Mouse (Mus musculus) E14TG2a.4 (cell line): ENCODE measurements around the gene Prkaa2.
A peak's percentile ranks its signal among the peaks of the same experiment; 100 is the strongest.

ENCODE experiments used
- H3K27me3 ChIP-seq: 2 replicates; pipeline ENCODE4 v1.6.1; 2014; ENCODE audit warnings: low read length, control low read depth; ENCODE audit not compliant: insufficient read depth
- H3K36me3 ChIP-seq: 2 replicates; pipeline ENCODE4 v1.6.1; 2014; ENCODE audit warnings: low read length, control low read depth; ENCODE audit not compliant: insufficient read depth
- H3K4me1 ChIP-seq: replicated peaks from 2 replicates; pipeline ENCODE4 v1.6.1; 2014; ENCODE audit warnings: low read depth, low read length, control low read depth
- H3K4me3 ChIP-seq: replicated peaks from 2 replicates; pipeline ENCODE4 v1.5.1; 2014; ENCODE audit warnings: mild to moderate bottlenecking, low read length
- H3K9me3 ChIP-seq: 2 replicates; pipeline ENCODE4 v1.6.1; 2014; ENCODE audit warnings: low read length, control low read depth
- CTCF ChIP-seq: conservative IDR thresholded peaks from 2 replicates; pipeline ENCODE4 v1.5.1; 2014; ENCODE audit warnings: low read length
- NANOG ChIP-seq: IDR thresholded peaks from 2 replicates; pipeline ENCODE4 v1.6.1; 2014; ENCODE audit warnings: borderline replicate concordance, low read length, mixed read lengths
- POU5F1 ChIP-seq: IDR thresholded peaks from 2 replicates; pipeline ENCODE4 v1.6.1; 2014; ENCODE audit warnings: low read length, borderline replicate concordance

The Prkaa2 gene

GRCm38 (mm10) chr4:105153227-105153626 is 43.5 kb upstream of the Prkaa2 start:
- TF ChIP-seq CTCF = no peak
- TF ChIP-seq NANOG = no peak
- TF ChIP-seq POU5F1 = no peak
- Histone ChIP-seq H3K4me3 (no peak overlapping the region), H3K27me3 (0 out of 2 replicates have a peak, but pooled peaks cover 4% of the 10 kb centered on the region), H3K9me3 (no peaks in the 10 kb centered on the region), H3K4me1 (peaks cover 21% of the 10 kb centered on the region), H3K36me3 (no peaks in the 10 kb centered on the region)

GRCm38 (mm10) chr4:105151911-105152690 is 42.4 kb upstream of the Prkaa2 start:
- Histone ChIP-seq H3K36me3 (no peaks in the 10 kb centered on the region), H3K4me3 (no peak overlapping the region), H3K9me3 (no peaks in the 10 kb centered on the region), H3K4me1 (peaks cover 21% of the 10 kb centered on the region), H3K27me3 (0 out of 2 replicates have a peak, but pooled peaks cover 4% of the 10 kb centered on the region)
- TF ChIP-seq NANOG (no peak), CTCF (peak; percentile 86), POU5F1 (no peak)

- Histone ChIP-seq H3K4me1 (peaks cover 8% of the 10 kb centered on the region; the same call in 1 of the 2 replicates), H3K27me3 (no peaks in the 10 kb centered on the region), H3K36me3 (no peaks in the 10 kb centered on the region), H3K4me3 (no peak overlapping the region), H3K9me3 (no peaks in the 10 kb centered on the region)
- TF ChIP-seq CTCF = no peak
- TF ChIP-seq POU5F1 = no peak
- no peak for TF ChIP-seq NANOG
These were observed 39.8 kb upstream of the Prkaa2 start for GRCm38 (mm10) chr4:105149492-105149891.

- no peaks in the 10 kb centered on the region for H3K9me3 ChIP-seq
- TF ChIP-seq CTCF (no peak), POU5F1 (no peak), NANOG (no peak)
- no peak overlapping the region for H3K4me3 ChIP-seq
- H3K36me3 ChIP-seq = no peaks in the 10 kb centered on the region
- H3K27me3 ChIP-seq = 0 out of 2 replicates have a peak, but pooled peaks cover 3% of the 10 kb centered on the region
- peaks cover 7% of the 10 kb centered on the region; the same call in 1 of the 2 replicates for H3K4me1 ChIP-seq
These were observed 23.8 kb upstream of the Prkaa2 start for GRCm38 (mm10) chr4:105133350-105134050.

- H3K4me3 ChIP-seq = no peak overlapping the region
- TF ChIP-seq POU5F1 = no peak
- no peak for TF ChIP-seq NANOG
- no peak for TF ChIP-seq CTCF
- H3K9me3 ChIP-seq = no peaks in the 10 kb centered on the region
- no peaks in the 10 kb centered on the region for H3K36me3 ChIP-seq
- H3K27me3 ChIP-seq = 0 out of 2 replicates have a peak, but pooled peaks cover 3% of the 10 kb centered on the region
- peaks cover 5% of the 10 kb centered on the region; the same call in 1 of the 2 replicates for H3K4me1 ChIP-seq
These were observed 22.1 kb upstream of the Prkaa2 start for GRCm38 (mm10) chr4:105131756-105132314.

- Histone ChIP-seq H3K4me1 (peaks cover 5% of the 10 kb centered on the region; the same call in 1 of the 2 replicates), H3K9me3 (no peaks in the 10 kb centered on the region), H3K27me3 (0 out of 2 replicates have a peak, but pooled peaks cover 3% of the 10 kb centered on the region), H3K4me3 (no peak overlapping the region), H3K36me3 (no peaks in the 10 kb centered on the region)
- TF ChIP-seq POU5F1 = no peak
- TF ChIP-seq CTCF = no peak
- no peak for TF ChIP-seq NANOG
These were observed 19.5 kb upstream of the Prkaa2 start for GRCm38 (mm10) chr4:105129212-105129611.

- H3K4me3 ChIP-seq = no peak overlapping the region
- peaks cover 3% of the 10 kb centered on the region; the same call in 1 of the 2 replicates for H3K27me3 ChIP-seq
- TF ChIP-seq CTCF = peak; percentile 54
- no peak for TF ChIP-seq NANOG
- no peaks in the 10 kb centered on the region for H3K9me3 ChIP-seq
- no peaks in the 10 kb centered on the region for H3K4me1 ChIP-seq
- H3K36me3 ChIP-seq = no peaks in the 10 kb centered on the region
These were observed 12.7 kb upstream of the Prkaa2 start for GRCm38 (mm10) chr4:105122429-105122828.

GRCm38 (mm10) chr4:105121081-105121480 is 11.4 kb upstream of the Prkaa2 start:
- TF ChIP-seq CTCF (no peak), NANOG (no peak), POU5F1 (no peak)
- H3K27me3 ChIP-seq = peaks cover 3% of the 10 kb centered on the region; the same call in 1 of the 2 replicates
- no peak overlapping the region for H3K4me3 ChIP-seq

More at GRCm38 (mm10) chr4:105121081-105121480, 11.4 kb upstream of the Prkaa2 start:
- H3K36me3 ChIP-seq = no peaks in the 10 kb centered on the region
- no peaks in the 10 kb centered on the region for H3K9me3 ChIP-seq
- no peaks in the 10 kb centered on the region for H3K4me1 ChIP-seq
